Mouse (Mus musculus) retina, postnatal 1 day (tissue): Measurements from ENCODE around the gene Snrpa.

Source experiments
- DNase-seq: peaks from one replicate; pipeline ENCODE4 v3.0.0-alpha.2; 2012

The Snrpa gene

GRCm38 (mm10) chr7:27198355-27198754 is 2.3 kb upstream of the Snrpa start:
- DNase-seq: no peak

GRCm38 (mm10) chr7:27197634-27198033 is 1.6 kb upstream of the Snrpa start:
- no peak for DNase-seq

GRCm38 (mm10) chr7:27197136-27197535 is 1.1 kb upstream of the Snrpa start:
- no peak for DNase-seq

GRCm38 (mm10) chr7:27193731-27194130 is 2.3 kb downstream of the Snrpa start:
- no peak for DNase-seq

- DNase-seq: no peak
These were observed 3.6 kb downstream of the Snrpa start for GRCm38 (mm10) chr7:27192434-27192833.

GRCm38 (mm10) chr7:27189271-27189931 is 6.7 kb downstream of the Snrpa start:
- DNase-seq: peak; percentile 5

- no peak for DNase-seq
These were observed 10.1 kb downstream of the Snrpa start for GRCm38 (mm10) chr7:27185986-27186385.

DNA sequence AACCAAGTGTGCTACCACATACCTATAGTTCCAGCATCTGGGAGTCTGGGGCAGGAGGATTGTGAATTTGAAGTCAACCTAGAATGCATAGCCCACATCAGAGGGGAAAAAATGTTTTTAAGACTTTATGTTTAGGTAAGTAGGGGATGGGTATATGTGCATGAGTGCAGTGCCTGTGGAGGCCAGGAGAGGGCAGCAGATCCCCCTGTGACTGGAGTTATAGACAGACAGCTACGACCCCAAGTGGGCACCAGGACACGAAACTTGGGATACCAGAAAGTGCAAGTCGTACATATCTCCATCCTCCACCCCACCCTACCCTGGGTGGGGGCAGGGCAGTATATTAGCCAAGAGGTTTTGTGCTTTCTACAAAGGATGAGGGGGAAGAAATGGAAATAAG is 11.1 kb downstream of the Snrpa start:
- peak; percentile 44 for DNase-seq

DNA sequence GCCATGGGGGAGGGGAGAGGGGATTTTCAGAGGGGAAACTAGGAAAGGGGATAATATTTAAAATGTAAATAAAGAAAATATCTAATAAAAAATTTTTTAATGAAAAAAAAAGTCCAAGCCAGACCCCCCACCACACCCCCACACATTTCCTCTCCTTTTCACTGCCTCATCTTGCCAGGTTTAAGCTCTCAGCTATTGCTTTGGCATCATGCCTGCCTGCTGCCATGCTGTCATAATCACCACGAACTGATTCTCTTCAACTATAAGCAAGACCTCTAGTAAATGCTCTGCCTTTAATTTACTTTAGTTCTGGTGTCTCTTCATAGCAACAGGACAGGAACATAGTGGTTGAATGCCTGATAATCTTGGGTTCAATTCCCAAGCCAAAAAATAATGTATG is 13.6 kb downstream of the Snrpa start:
- DNase-seq: no peak

DNA sequence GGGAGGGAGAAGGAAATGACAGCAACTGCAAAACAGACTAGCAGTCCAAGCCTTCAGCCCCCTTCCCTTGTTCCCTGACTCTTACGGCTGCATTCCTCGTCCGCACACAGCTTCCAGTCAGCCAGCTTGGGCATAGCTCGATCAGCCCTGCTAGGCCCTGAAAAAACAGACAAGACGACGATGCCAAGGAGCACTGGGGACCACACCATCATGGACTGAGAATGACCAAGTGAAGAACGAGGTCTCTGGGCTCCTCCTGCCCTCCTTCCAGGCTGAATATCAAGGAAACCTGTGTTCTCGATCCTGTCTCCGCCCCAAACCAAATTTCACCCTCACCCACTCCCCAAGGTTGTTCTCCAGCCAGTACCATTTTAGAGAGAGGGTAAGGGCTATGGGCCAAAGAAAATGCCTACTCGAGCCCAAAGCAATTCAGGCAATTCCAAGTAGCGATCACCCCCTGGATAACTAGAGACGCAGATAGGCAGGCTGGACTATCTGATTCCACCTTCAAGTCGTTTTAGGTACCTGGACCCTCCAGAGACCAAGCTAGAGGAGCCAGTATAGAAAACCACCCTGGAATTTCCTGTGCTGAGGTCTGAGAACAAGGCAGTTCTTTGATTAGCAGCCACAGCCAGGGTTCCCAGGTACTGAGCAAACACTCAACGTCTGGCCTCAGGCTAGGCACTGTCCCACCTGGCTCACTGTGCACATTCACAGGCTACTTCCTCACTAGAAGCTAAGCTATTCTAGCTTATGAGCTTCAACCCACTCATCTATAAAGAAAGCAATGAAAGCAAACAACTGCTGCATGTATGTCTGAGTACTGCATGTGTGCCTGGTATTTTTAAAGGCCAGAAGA is 15.0 kb downstream of the Snrpa start, which contains the start of the genes Gm21983 and Mia:
TSS of gene Gm21983 (minus strand) at position 250 of the 859 bp plus-strand sequence.
TSS of gene Mia (minus strand) at position 321 of the 859 bp plus-strand sequence.
- no peak for DNase-seq

- no peak for DNase-seq
These were observed 16.0 kb downstream of the Snrpa start for GRCm38 (mm10) chr7:27180036-27180435.

GRCm38 (mm10) chr7:27179217-27179918 is 16.7 kb downstream of the Snrpa start:
- no peak for DNase-seq

GRCm38 (mm10) chr7:27178324-27179216 is 17.5 kb downstream of the Snrpa start, which contains the start of gene Rab4b:
Gene Rab4b (minus strand): TSS chr7:27178896.
- DNase-seq: peak; percentile 100

DNA sequence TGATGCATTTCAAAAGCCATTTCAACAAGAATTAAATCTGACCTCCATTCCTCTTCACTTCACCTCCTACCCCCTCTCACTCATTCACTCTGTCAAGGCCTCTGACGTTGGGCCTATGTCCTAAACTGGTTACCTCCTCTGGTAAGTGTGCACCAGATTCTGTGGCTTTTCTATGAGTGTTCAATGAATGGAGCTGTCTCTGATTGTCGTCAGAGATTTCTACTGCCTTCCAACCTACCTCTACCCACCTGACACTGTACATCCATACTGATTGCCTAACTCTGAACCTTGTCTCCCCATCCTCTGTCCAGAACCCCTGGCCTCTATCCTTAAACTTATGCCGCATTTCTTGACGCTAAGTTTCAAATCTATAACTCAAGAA is 18.1 kb downstream of the Snrpa start:
- DNase-seq: no peak

DNA sequence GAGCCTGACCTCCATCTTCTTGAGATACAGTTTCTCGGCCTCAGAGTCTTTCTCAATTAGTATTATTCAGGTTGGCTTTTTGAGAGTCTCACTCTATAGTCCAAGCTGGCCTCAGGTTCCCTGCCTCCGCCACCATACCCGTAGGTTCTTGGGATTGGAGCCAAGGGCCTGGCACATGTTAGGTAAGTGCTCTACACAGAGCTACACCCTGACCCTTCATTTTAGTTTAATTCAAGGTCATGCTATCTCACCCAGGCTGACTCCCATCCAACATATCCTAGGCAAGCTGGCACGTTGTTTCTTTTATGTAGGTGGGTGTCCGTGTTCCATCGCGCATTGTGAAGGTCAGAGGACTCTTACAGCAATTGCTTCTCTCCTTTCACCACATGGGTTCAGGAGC is 21.2 kb downstream of the Snrpa start:
- no peak for DNase-seq

DNA sequence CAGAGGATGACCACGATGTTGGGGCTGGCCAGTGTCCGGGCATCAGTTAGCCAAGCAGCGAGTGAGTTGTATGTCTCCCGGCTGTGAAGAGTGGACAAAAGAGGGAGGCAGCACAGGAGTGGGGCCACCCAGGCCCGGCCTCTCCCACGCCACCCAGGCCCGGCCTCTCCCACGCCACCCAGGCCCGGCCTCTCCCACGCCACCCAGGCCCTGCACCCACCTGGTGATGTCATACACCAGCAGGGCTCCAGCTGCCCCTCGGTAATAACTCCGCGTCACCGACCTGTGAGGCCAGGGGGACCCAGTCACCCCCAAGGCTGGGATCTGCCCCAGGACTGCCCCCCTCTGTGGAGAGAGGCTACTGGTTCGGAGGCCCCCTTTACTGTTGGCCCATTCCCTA is 21.6 kb downstream of the Snrpa start:
- no peak for DNase-seq

- DNase-seq: no peak
These were observed 25.1 kb downstream of the Snrpa start for GRCm38 (mm10) chr7:27170981-27171380.

GRCm38 (mm10) chr7:27168371-27168770 is 27.7 kb downstream of the Snrpa start:
- no peak for DNase-seq

- DNase-seq: no peak
These were observed 28.5 kb downstream of the Snrpa start for GRCm38 (mm10) chr7:27167475-27168094.

- DNase-seq: peak; percentile 95
These were observed 29.2 kb downstream of the Snrpa start, which contains the start of gene Egln2 for GRCm38 (mm10) chr7:27166614-27167474. Gene Egln2 (minus strand): TSS chr7:27166802.

DNA sequence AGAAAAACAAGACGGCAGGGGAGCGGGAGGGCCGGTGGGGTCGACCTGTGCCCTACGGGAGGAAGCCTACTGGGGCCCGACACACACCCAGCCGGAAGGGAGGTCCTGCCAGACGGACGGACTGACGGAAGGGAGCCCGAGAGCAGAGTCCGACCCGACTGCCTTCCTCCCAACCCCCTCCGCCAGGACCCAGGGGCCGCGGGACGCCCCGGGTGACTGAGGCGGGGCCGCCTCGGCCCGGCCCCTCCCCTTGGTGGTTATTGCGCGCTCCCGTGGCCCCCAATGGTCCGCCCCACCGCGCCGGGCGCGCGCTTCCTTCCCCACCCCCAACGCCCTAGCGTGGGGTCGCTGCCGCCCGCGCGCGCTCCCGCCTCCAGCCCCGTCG is 29.9 kb downstream of the Snrpa start:
- peak; percentile 87 for DNase-seq
